ENCODE assay signal across 25 mouse cellular contexts in the genomic region with DNA sequence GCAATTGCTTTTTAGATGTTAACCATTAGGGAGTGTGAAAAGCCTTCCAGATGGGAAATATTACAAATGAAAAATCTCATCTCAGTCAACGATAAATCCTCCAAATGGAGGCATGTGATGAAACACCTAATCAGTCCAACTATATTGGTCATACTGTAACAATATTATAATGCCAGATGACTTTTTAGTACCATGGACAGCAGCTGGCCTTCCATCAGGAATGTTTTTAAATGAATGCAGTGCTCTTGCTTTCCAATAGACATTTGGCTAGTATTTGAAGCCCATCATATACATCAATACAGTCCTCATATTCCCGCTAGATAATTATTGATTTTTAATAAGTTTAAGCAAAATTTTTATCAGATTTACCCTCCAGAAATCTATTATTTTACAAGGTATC.
DNase-seq lines count a peak whose midpoint lies in the region; ATAC-seq and TF ChIP-seq lines count a peak whose summit lies in the region.
"Had no signal": no experiment of that assay in that cellular context is flagged by ENCODE, and none has a peak within 500 bp of the region (broad histone marks: within the 10 kb centered on the region; RNA-seq: fewer than 3 reads in every experiment).

No protein-coding gene starts in this region.

- peak; percentile 7 for DNase-seq in adrenal gland, postnatal 14 days
- DNase-seq in adrenal gland, adult 8-10 months = no peak
- peak; percentile 12 to 14 for DNase-seq in kidney, postnatal 4 days
- peak; percentile 13 for DNase-seq in ES-E14 (ENCODE audit: low read depth, low spot score)
- peak; percentile 38 for DNase-seq in forelimb bud, embryonic 11.5 days (ENCODE audit: low read depth, low spot score)
- DNase-seq in yolk sac, embryonic 10.5 days (ENCODE audit: low spot score) = no peak
- DNase-seq in thymus, postnatal 14 days = no peak
- DNase-seq: cerebellum, adult 9-10 months; forebrain, postnatal 0 days; gastrocnemius, adult 2 months; heart, postnatal 36 days; kidney, postnatal 25 days; layer of hippocampus, adult 9-11 months; liver, postnatal 0 days; right cerebral cortex, postnatal 25 days had no signal

- H3K4me3 ChIP-seq in kidney, embryonic 14.5 days (ENCODE audit: low read length) = no peak overlapping the region
- H3K4me3 ChIP-seq in ES-E14 (ENCODE audit: insufficient read depth in 1 of 2, low read depth in 1 of 2, low read length in 2 of 2, poor library complexity in 1 of 2, severe bottlenecking in 1 of 2) = no peak overlapping the region
- H3K4me3 ChIP-seq: embryonic facial prominence, embryonic 12.5 days; gastrocnemius, adult 2 months; heart, embryonic 12.5 days; limb, embryonic 15.5 days; megakaryocyte, embryonic 14.5 days; neural tube, embryonic 12.5 days had no signal

- no peak for ATAC-seq in kidney, embryonic 14.5 days (ENCODE audit: low FRiP score, low TSS enrichment)
- ATAC-seq: activated CD4-positive, CD25-positive, alpha-beta regulatory T cell, adult 4 months; forebrain, postnatal 0 days; inflammation-experienced regulatory T-cells, adult 6 months; liver, postnatal 0 days had no signal

- in situ Hi-C loops in ES-E14 (cut with MboI; ENCODE audit: low sequenced_read_pairs in 2 of 2, unreplicated experiment in 2 of 2) = no loop called here

- H3K27ac ChIP-seq in kidney, embryonic 14.5 days (ENCODE audit: low read depth, low read length) = no peak overlapping the region
- no peak overlapping the region for H3K27ac ChIP-seq in ES-E14 (ENCODE audit: insufficient read depth, low read depth, low read length, poor library complexity, severe bottlenecking)
- H3K27ac ChIP-seq: embryonic facial prominence, embryonic 12.5 days; gastrocnemius, adult 2 months; limb, embryonic 15.5 days; neural tube, embryonic 12.5 days; stomach, postnatal 0 days had no signal

- whole genome bisulfite sequencing in kidney, embryonic 14.5 days = 86% methylated on average over 2 of the region's 2 CpGs

- no peak overlapping the region for H3K9ac ChIP-seq in kidney, embryonic 14.5 days (ENCODE audit: low read depth, low read length)
- H3K9ac ChIP-seq in ES-E14 (ENCODE audit: insufficient read depth, low read depth, low read length, poor library complexity, severe bottlenecking) = no peak overlapping the region
- H3K9ac ChIP-seq: embryonic facial prominence, embryonic 12.5 days; forebrain, postnatal 0 days; heart, embryonic 12.5 days; limb, embryonic 15.5 days; liver, postnatal 0 days; neural tube, embryonic 12.5 days had no signal

- H3K4me2 ChIP-seq in kidney, embryonic 14.5 days (replicated peaks; ENCODE audit: low read depth, low read length) = no peak overlapping the region
- H3K4me2 ChIP-seq: embryonic facial prominence, embryonic 12.5 days; heart, embryonic 12.5 days; limb, embryonic 15.5 days; neural tube, embryonic 12.5 days had no signal

- no peaks in the 10 kb centered on the region for H3K27me3 ChIP-seq in kidney, embryonic 14.5 days (ENCODE audit: control insufficient read depth, insufficient read depth, low read length)
- H3K27me3 ChIP-seq: CH12.LX; embryonic facial prominence, embryonic 12.5 days; heart, embryonic 12.5 days; limb, embryonic 15.5 days; megakaryocyte, embryonic 14.5 days; neural tube, embryonic 12.5 days had no signal

- no peaks in the 10 kb centered on the region for H3K36me3 ChIP-seq in kidney, embryonic 14.5 days (ENCODE audit: control insufficient read depth, insufficient read depth, low read length)
- H3K36me3 ChIP-seq in ES-E14 (ENCODE audit: control insufficient read depth, insufficient read depth, low read length, poor library complexity, severe bottlenecking) = no peaks in the 10 kb centered on the region
- H3K36me3 ChIP-seq: embryonic facial prominence, embryonic 12.5 days; heart, embryonic 12.5 days; limb, embryonic 15.5 days; neural tube, embryonic 12.5 days had no signal

- H3K4me1 ChIP-seq in kidney, embryonic 14.5 days (ENCODE audit: control insufficient read depth, insufficient read depth, low read length) = no peaks in the 10 kb centered on the region
- H3K4me1 ChIP-seq in ES-E14 (ENCODE audit: control insufficient read depth in 2 of 2, insufficient read depth in 2 of 2, low read length in 2 of 2, poor library complexity in 1 of 2) = no peaks in the 10 kb centered on the region
- H3K4me1 ChIP-seq: embryonic facial prominence, embryonic 12.5 days; heart, embryonic 12.5 days; limb, embryonic 15.5 days; megakaryocyte, embryonic 14.5 days; neural tube, embryonic 12.5 days had no signal

- H3K9me3 ChIP-seq in kidney, embryonic 14.5 days (ENCODE audit: control insufficient read depth, low read length) = no peaks in the 10 kb centered on the region
- H3K9me3 ChIP-seq in ES-E14 (ENCODE audit: control insufficient read depth, insufficient read depth, low read depth, low read length) = no peaks in the 10 kb centered on the region
- H3K9me3 ChIP-seq: embryonic facial prominence, embryonic 12.5 days; limb, embryonic 15.5 days; neural tube, embryonic 12.5 days had no signal

TF ChIP-seq in ES-E14, 5 proteins besides CTCF, POLR2A, EP300 and RAD21:
- no peak for TF ChIP-seq CHD2 (IDR thresholded peaks at IDR 0.05; ENCODE audit: low read depth, low read length)
- no peak for TF ChIP-seq MAFK (IDR thresholded peaks at IDR 0.05; ENCODE audit: insufficient read depth, low read depth, low read length)
- TF ChIP-seq HCFC1 (IDR thresholded peaks at IDR 0.05; ENCODE audit: borderline replicate concordance, insufficient read depth, low read length) = no peak
- no peak for TF ChIP-seq ZC3H11A (IDR thresholded peaks at IDR 0.05; ENCODE audit: borderline replicate concordance, low read depth, low read length)
- TF ChIP-seq ZNF384 (IDR thresholded peaks at IDR 0.05; ENCODE audit: low read depth, low read length) = no peak

Comparison
In these comparisons a context has a peak if more than half of its experiments do, and no peak if none do; other contexts are left out.
1. DNase-seq: peak in adrenal gland, postnatal 14 days (single experiment), kidney, postnatal 4 days (2 of 2), ES-E14 (single experiment) and forelimb bud, embryonic 11.5 days (single experiment); none in adrenal gland, adult 8-10 months (single experiment), yolk sac, embryonic 10.5 days (single experiment) and thymus, postnatal 14 days (single experiment).